Mouse (Mus musculus) heart, embryonic 10.5 days (tissue): Measurements from ENCODE around the gene Sez6. TPM values are rescaled to one million over a fixed set of nuclear protein-coding genes. Genes with fewer than 3 reads are reported as not detected.

Experiments
- DNase-seq: peaks from one replicate; pipeline ENCODE4 v3.0.0-alpha.2; 2017; ENCODE audit warnings: low spot score
- H3K27ac ChIP-seq: fragments of 300-500 bp; sonication (generic); 2 replicates; pipeline ENCODE4 v1.5.1; 2016; ENCODE audit warnings: mild to moderate bottlenecking
- H3K27me3 ChIP-seq: fragments of 300-500 bp; sonication (generic); 2 replicates; pipeline ENCODE4 v1.6.1; 2016; ENCODE audit warnings: mild to moderate bottlenecking; ENCODE audit not compliant: poor library complexity, insufficient read depth, severe bottlenecking
- H3K36me3 ChIP-seq: fragments of 300-500 bp; sonication (generic); 2 replicates; pipeline ENCODE4 v1.6.1; 2016; ENCODE audit warnings: mild to moderate bottlenecking, moderate library complexity
- H3K4me1 ChIP-seq: fragments of 300-500 bp; sonication (generic); 2 replicates; pipeline ENCODE4 v1.6.1; 2016; ENCODE audit warnings: mild to moderate bottlenecking
- H3K4me3 ChIP-seq: fragments of 300-500 bp; sonication (generic); 2 replicates; pipeline ENCODE4 v1.5.1; 2016; ENCODE audit warnings: mild to moderate bottlenecking, moderate library complexity
- H3K9me3 ChIP-seq: fragments of 300-500 bp; sonication (generic); 2 replicates; pipeline ENCODE4 v1.6.1; 2016; ENCODE audit warnings: mild to moderate bottlenecking, moderate library complexity
- WGBS: fragments of 180-500 bp; shearing (Covaris S2); methylation state at CpG from one replicate; pipeline ENCODE4 v1.1.7; 2016; 5-methylcytosine and 5-hydroxymethylcytosine counted together
- polyA plus RNA-seq: library from polyadenylated mRNA; unstranded; fragments of >200 nt; fragmentation: Nextera tagmentation; extraction: Ambion mirVana; gene quantifications from 2 replicates; pipeline ENCODE4 v1.2.1, GENCODE M21; 2016

Gene Sez6
- polyA plus RNA-seq, 1 experiment from 2014 or later: 0.30 TPM

DNA sequence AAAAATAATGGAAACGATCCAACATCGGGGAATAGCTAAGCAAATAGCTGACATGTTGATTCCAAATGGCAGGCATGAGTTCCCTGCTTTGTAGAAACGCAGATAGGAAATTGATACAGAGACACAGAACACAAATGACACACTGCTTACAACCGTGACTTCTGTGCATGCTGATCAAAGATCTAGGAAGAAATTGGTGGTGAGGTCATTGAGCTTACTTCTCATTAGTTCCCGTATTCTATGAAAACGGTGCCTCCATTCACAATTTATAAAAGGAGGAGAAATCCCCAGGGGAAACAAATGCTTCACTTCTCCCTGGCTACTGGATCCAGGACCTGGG lies 34.1 kb upstream of the Sez6 start:
- H3K4me3 ChIP-seq: peak overlapping the region; percentile 38; the same call in 1 of the 2 replicates
- H3K36me3 ChIP-seq: no peaks in the 10 kb centered on the region
- peaks cover 52% of the 10 kb centered on the region for H3K27me3 ChIP-seq
- H3K9me3 ChIP-seq: no peaks in the 10 kb centered on the region
- H3K27ac ChIP-seq: no peak overlapping the region
- no peak for DNase-seq
- H3K4me1 ChIP-seq: peaks cover 31% of the 10 kb centered on the region
- WGBS: 64% methylated on average over 6 of the region's 6 CpGs

- no peak overlapping the region for H3K27ac ChIP-seq
- peaks cover 36% of the 10 kb centered on the region for H3K4me1 ChIP-seq
- H3K27me3 ChIP-seq: peaks cover 59% of the 10 kb centered on the region
- H3K36me3 ChIP-seq: no peaks in the 10 kb centered on the region
- no peak for DNase-seq
- H3K9me3 ChIP-seq: no peaks in the 10 kb centered on the region
- WGBS: 20% methylated on average over 23 of the region's 23 CpGs
- H3K4me3 ChIP-seq: peak overlapping the region; percentile 38; the same call in 1 of the 2 replicates
These were observed 33.5 kb upstream of the Sez6 start for GRCm38 (mm10) chr11:77896820-77897805.

DNA sequence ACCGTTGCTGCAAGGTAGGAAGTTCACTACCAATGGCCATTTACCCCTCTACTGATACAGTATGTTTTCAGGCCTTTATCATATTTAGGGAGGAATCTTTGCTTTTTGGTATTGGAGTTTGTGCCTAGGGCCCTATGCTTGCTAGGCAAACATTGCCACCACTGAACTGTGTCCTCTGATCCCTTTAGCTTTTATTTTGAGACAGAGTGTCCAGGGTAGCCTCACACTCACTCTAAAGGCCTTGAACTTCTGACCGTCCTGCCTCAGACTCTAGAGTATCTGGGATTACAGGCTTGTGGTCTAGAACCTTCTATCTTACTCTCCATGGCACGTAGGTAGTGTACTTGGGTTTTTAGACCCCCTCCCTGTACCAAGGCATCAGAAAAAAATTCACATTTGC lies 30.4 kb upstream of the Sez6 start:
- Histone ChIP-seq H3K4me1 (peaks cover 27% of the 10 kb centered on the region), H3K27me3 (peaks cover 60% of the 10 kb centered on the region)
- 76% methylated on average over 3 of the region's 3 CpGs for WGBS

GRCm38 (mm10) chr11:77900696-77901095 lies 29.9 kb upstream of the Sez6 start:
- peaks cover 56% of the 10 kb centered on the region for H3K27me3 ChIP-seq
- WGBS: 79% methylated on average over 4 of the region's 4 CpGs

More for the DNA sequence above, 30.4 kb upstream of the Sez6 start:
- H3K27ac ChIP-seq: no peak overlapping the region
- H3K36me3 ChIP-seq: no peaks in the 10 kb centered on the region
- no peak overlapping the region for H3K4me3 ChIP-seq
- no peak for DNase-seq
- H3K9me3 ChIP-seq: no peaks in the 10 kb centered on the region

GRCm38 (mm10) chr11:77901366-77901765 lies 29.2 kb upstream of the Sez6 start:
- Histone ChIP-seq H3K9me3 (no peaks in the 10 kb centered on the region), H3K36me3 (no peaks in the 10 kb centered on the region), H3K27me3 (peaks cover 49% of the 10 kb centered on the region), H3K4me1 (peaks cover 27% of the 10 kb centered on the region), H3K4me3 (no peak overlapping the region), H3K27ac (no peak overlapping the region)
- 61% methylated on average over 5 of the region's 5 CpGs for WGBS
- DNase-seq: no peak

More at GRCm38 (mm10) chr11:77900696-77901095, 29.9 kb upstream of the Sez6 start:
- H3K36me3 ChIP-seq: no peaks in the 10 kb centered on the region
- H3K4me1 ChIP-seq: peaks cover 27% of the 10 kb centered on the region
- H3K27ac ChIP-seq: no peak overlapping the region
- H3K9me3 ChIP-seq: no peaks in the 10 kb centered on the region
- no peak for DNase-seq
- H3K4me3 ChIP-seq: no peak overlapping the region

DNA sequence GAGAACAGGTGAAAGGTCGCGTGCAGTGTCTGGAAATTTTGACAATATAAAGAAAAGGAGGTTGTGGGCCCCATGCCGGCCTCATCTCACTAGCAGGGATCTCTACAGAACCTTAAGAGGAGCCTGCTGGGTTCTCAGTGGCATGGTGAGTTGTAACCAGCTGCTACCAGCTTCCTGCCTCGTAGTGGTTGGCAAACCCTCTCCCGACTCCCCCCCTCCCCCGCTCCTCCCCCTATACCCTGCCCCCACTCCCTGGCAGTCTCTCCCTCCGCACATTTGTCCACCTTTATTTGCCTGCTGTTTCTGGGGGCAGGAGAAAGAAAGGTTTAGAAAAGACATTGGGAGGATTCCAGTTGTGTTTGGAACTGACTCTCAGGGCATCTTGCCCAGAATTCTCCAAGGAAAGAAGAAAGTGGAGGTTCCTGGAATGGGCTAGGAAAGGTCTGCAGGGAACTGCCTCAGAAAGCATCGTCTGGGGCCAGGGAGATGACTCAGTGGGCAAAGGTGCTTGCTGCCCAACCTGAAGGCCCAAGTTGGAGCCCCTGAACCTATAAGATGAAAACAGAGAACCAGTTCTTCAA lies 28.7 kb upstream of the Sez6 start:
- Histone ChIP-seq H3K27me3 (peaks cover 48% of the 10 kb centered on the region), H3K36me3 (no peaks in the 10 kb centered on the region), H3K4me3 (no peak overlapping the region), H3K9me3 (no peaks in the 10 kb centered on the region), H3K4me1 (peaks cover 28% of the 10 kb centered on the region), H3K27ac (no peak overlapping the region)
- WGBS: 48% methylated on average over 8 of the region's 8 CpGs
- no peak for DNase-seq

DNA sequence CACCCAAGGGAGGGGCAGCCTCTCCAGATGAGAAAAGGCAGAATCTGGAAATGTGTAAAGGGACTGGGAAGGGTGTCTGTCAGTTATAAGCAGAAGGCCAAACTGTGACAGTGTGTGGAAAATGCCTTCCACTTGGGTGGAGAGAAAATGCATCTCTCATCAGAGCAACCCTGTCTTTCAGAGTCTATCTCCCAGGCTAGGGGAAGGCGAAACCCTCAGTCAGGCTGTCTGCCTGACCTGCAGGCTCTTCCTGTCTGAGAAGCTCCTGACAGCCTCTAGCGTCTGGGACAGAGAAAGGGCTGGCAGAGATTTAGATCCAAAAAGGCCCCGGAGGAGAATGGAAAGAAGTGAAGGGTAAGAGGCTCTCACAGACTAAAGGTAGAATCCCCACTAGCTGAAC lies 26.8 kb upstream of the Sez6 start:
- Histone ChIP-seq H3K4me1 (peaks cover 25% of the 10 kb centered on the region), H3K36me3 (no peaks in the 10 kb centered on the region), H3K9me3 (no peaks in the 10 kb centered on the region), H3K4me3 (no peak overlapping the region), H3K27ac (no peak overlapping the region), H3K27me3 (peaks cover 46% of the 10 kb centered on the region)
- no peak for DNase-seq
- WGBS: 8% methylated on average over 3 of the region's 3 CpGs

DNA sequence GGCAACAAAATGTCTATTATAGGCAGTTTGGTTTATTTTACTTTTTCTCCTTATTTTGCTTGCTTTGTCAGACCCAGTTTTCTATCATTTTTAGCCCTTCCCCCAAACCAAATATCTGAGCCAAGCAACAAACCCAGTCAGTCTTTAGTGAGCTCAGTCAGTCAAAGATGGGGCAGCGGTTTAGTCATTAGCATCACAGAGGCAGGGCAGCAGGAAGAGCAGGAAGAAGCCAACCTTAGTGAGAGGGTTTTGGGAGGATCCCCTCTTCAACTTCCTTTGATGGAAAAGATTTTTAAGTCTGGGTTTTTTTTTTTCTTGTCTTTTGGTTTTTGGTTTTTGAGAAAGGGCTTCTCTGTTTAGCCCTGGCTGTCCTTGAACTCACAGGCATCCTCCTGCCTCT lies 25.9 kb upstream of the Sez6 start:
- Histone ChIP-seq H3K27me3 (peaks cover 48% of the 10 kb centered on the region), H3K36me3 (no peaks in the 10 kb centered on the region), H3K27ac (no peak overlapping the region), H3K9me3 (no peaks in the 10 kb centered on the region), H3K4me1 (peaks cover 29% of the 10 kb centered on the region), H3K4me3 (no peak overlapping the region)
- 50% methylated on average over 1 of the region's 1 CpGs for WGBS
- DNase-seq: no peak

DNA sequence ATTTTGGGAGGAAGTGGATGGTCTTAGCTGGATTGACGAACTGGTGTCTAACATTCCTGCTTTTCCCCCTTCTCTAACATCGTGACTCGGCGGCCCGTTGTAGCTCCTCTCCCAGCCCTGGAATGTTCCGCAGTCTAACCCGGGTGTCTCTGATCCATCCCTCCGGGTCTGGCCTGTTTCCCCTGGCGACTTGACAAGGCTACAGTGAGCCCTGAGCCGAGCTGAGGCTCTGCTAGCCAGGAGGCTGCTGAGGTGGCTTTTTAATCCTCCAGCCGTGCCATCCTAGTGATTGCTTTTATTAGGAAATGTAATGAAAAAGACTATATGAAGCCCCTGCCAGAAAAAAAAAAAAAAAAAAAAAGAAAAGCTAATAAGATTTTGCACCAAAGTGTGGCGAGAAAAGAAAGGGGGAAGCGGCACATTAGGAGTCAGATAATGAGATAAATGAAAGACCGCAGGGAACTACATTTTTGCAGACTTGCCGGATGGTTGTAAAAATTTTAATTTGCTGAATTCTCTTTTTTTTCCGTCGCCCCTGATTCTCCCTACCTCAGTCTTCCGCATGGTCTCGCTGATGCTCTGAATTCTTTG lies 24.4 kb upstream of the Sez6 start:
- DNase-seq: no peak
- peaks cover 49% of the 10 kb centered on the region for H3K27me3 ChIP-seq
- H3K9me3 ChIP-seq: no peaks in the 10 kb centered on the region
- no peak overlapping the region for H3K27ac ChIP-seq
- no peaks in the 10 kb centered on the region for H3K36me3 ChIP-seq
- peaks cover 29% of the 10 kb centered on the region for H3K4me1 ChIP-seq
- 25% methylated on average over 19 of the region's 19 CpGs for WGBS
- no peak overlapping the region for H3K4me3 ChIP-seq

DNA sequence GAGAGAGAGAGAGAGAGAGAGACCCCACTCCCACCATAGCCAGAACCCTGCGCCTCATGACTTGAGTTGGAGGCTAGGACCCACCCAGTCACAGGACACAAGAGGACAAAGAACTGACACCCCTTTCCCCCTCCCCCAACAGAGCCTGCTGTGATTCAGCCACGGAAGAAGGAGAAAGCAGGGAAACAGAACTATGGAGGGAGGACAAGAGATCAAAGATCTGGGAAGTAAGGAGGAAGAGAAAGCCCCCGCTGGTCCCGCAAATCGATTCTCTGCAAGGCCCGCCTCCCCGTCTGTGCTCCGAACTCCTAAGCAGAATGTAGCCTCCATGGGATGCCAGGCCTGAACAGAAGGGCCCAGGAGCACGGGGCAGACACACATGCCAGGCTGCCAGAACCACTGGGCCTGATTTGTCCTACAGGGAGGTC lies 23.8 kb upstream of the Sez6 start:
- Histone ChIP-seq H3K36me3 (no peaks in the 10 kb centered on the region), H3K27ac (peak overlapping the region; percentile 30; the same call in 1 of the 2 replicates), H3K4me1 (peaks cover 26% of the 10 kb centered on the region), H3K27me3 (peaks cover 49% of the 10 kb centered on the region), H3K9me3 (no peaks in the 10 kb centered on the region), H3K4me3 (0 out of 2 replicates have a peak overlapping the region, but pooled peaks have one; percentile 28)
- no peak for DNase-seq
- 19% methylated on average over 9 of the region's 9 CpGs for WGBS

- no peak for DNase-seq
These were observed 22.1 kb upstream of the Sez6 start for GRCm38 (mm10) chr11:77908468-77908867.

DNA sequence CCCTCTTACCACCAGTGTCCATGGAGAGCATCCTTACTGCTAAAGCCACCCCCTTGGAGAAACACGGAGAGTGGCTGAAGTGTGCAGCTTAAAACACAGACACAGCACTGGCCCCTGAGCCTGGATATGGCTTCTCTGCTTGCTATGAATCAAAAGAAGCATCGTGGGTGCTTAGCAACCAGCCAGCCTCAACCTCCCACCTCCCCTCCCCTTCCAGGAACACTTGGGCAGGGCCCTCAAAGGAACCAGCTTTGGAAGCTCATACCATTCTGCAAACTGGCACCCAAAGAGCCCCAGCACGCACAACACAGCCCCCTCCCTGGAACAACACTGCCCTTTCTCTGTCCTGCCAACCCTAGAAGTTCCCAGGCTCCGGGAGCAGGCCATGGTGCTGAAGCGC lies 21.2 kb upstream of the Sez6 start:
- H3K4me1 ChIP-seq: peaks cover 14% of the 10 kb centered on the region
- WGBS: 25% methylated on average over 5 of the region's 5 CpGs
- no peak overlapping the region for H3K4me3 ChIP-seq
- no peaks in the 10 kb centered on the region for H3K36me3 ChIP-seq
- H3K27me3 ChIP-seq: peaks cover 71% of the 10 kb centered on the region
- H3K9me3 ChIP-seq: no peaks in the 10 kb centered on the region
- no peak for DNase-seq
- no peak overlapping the region for H3K27ac ChIP-seq

More at GRCm38 (mm10) chr11:77908468-77908867, 22.1 kb upstream of the Sez6 start:
- Histone ChIP-seq H3K4me1 (peaks cover 21% of the 10 kb centered on the region), H3K27me3 (peaks cover 61% of the 10 kb centered on the region), H3K36me3 (no peaks in the 10 kb centered on the region), H3K27ac (no peak overlapping the region), H3K9me3 (no peaks in the 10 kb centered on the region), H3K4me3 (no peak overlapping the region)
- 49% methylated on average over 4 of the region's 4 CpGs for WGBS

DNA sequence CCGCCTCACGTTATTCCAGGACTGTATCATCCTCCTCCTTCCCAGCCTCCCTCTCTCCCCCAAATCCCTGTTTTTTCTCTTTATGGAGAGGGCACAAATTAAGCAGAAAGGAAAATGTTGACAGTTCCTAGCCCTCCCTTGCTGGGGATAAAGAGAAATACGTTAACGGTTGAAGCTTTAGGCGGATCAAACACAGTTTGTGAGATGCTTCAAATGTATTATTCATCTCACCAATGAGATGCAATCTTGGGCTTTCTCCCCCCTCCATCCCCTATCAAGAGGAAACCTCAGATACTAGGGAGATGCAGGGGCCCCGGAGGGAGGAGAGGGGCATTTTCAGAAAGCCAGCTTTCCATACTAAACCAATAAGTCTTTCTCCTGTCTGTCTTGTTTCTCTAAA lies 20.8 kb upstream of the Sez6 start:
- Histone ChIP-seq H3K27me3 (peaks cover 75% of the 10 kb centered on the region), H3K4me1 (peaks cover 17% of the 10 kb centered on the region), H3K4me3 (no peak overlapping the region), H3K9me3 (no peaks in the 10 kb centered on the region), H3K36me3 (no peaks in the 10 kb centered on the region), H3K27ac (no peak overlapping the region)
- no peak for DNase-seq
- WGBS: 24% methylated on average over 6 of the region's 6 CpGs
